Mouse (Mus musculus): ENCODE data around the gene Pkn1.
A peak's percentile ranks its signal among the peaks of the same experiment; 100 is the strongest.

The Pkn1 gene

GRCm38 (mm10) chr8:83693609-83694236 is 5.3 kb downstream of the Pkn1 start:
- peak; percentile 41 for DNase-seq (ENCODE audit: low read depth, low spot score)

GRCm38 (mm10) chr8:83689264-83689663 is 9.7 kb downstream of the Pkn1 start:
- no peak for DNase-seq (ENCODE audit: low read depth, low spot score)

GRCm38 (mm10) chr8:83684517-83684916 is 14.5 kb downstream of the Pkn1 start:
- no peak for DNase-seq (ENCODE audit: low read depth, low spot score)

GRCm38 (mm10) chr8:83681099-83681498 is 17.9 kb downstream of the Pkn1 start:
- DNase-seq (ENCODE audit: low read depth, low spot score), result no peak

- no peak for DNase-seq (ENCODE audit: low read depth, low spot score)
Observed at GRCm38 (mm10) chr8:83680603-83681002, 18.4 kb downstream of the Pkn1 start.

GRCm38 (mm10) chr8:83679866-83680265 is 19.1 kb downstream of the Pkn1 start:
- no peak for DNase-seq (ENCODE audit: low read depth, low spot score)

GRCm38 (mm10) chr8:83674497-83674896 is 24.5 kb downstream of the Pkn1 start:
- DNase-seq (ENCODE audit: low read depth, low spot score), result no peak

- DNase-seq (ENCODE audit: low read depth, low spot score), result no peak
Observed at GRCm38 (mm10) chr8:83672936-83673335, 26.0 kb downstream of the Pkn1 start.

GRCm38 (mm10) chr8:83669013-83669412 is 30.0 kb downstream of the Pkn1 start:
- DNase-seq (ENCODE audit: low read depth, low spot score), result no peak

GRCm38 (mm10) chr8:83668010-83668916 is 30.7 kb downstream of the Pkn1 start:
- peak; percentile 64 for DNase-seq (ENCODE audit: low read depth, low spot score)

- DNase-seq (ENCODE audit: low read depth, low spot score), result no peak
Observed at GRCm38 (mm10) chr8:83667526-83667925, 31.5 kb downstream of the Pkn1 start.

GRCm38 (mm10) chr8:83666866-83667234 is 32.1 kb downstream of the Pkn1 start:
- no peak for DNase-seq (ENCODE audit: low read depth, low spot score)

- DNase-seq (ENCODE audit: low read depth, low spot score), result no peak
Observed at GRCm38 (mm10) chr8:83665969-83666865, 32.8 kb downstream of the Pkn1 start, which contains the start of gene Ptger1. Gene Ptger1, plus strand, starts transcription at chr8:83666678.

- no peak for DNase-seq (ENCODE audit: low read depth, low spot score)
Observed at GRCm38 (mm10) chr8:83664931-83665625, 33.9 kb downstream of the Pkn1 start.

- no peak for DNase-seq (ENCODE audit: low read depth, low spot score)
Observed at GRCm38 (mm10) chr8:83664096-83664495, 34.9 kb downstream of the Pkn1 start.

GRCm38 (mm10) chr8:83662421-83662826 is 36.6 kb downstream of the Pkn1 start:
- DNase-seq (ENCODE audit: low read depth, low spot score), result peak; percentile 87

- no peak for DNase-seq (ENCODE audit: low read depth, low spot score)
Observed at GRCm38 (mm10) chr8:83660995-83661680, 37.8 kb downstream of the Pkn1 start.

- no peak for DNase-seq (ENCODE audit: low read depth, low spot score)
Observed at GRCm38 (mm10) chr8:83660545-83660944, 38.4 kb downstream of the Pkn1 start.

- no peak for DNase-seq (ENCODE audit: low read depth, low spot score)
Observed at GRCm38 (mm10) chr8:83656484-83657246, 42.3 kb downstream of the Pkn1 start.

- no peak for DNase-seq (ENCODE audit: low read depth, low spot score)
Observed at GRCm38 (mm10) chr8:83656043-83656442, 42.9 kb downstream of the Pkn1 start.
